Mouse (Mus musculus) hematopoietic multipotent progenitor cell, adult 10-12 weeks (in vitro differentiated cells): Measurements from ENCODE around the gene Serpinb13. TPM values are rescaled to one million over a fixed set of nuclear protein-coding genes. Genes with fewer than 3 reads are reported as not detected.

Experiments
- polyA plus RNA-seq: library from polyadenylated mRNA; stranded (reverse); fragments of >175 nt; gene quantifications from 2 replicates; pipeline ENCODE4 v1.2.3, GENCODE M21; 2012; ENCODE audit warnings: low replicate concordance

Gene Serpinb13
- polyA plus RNA-seq, result not detected in 2 replicates

DNA sequence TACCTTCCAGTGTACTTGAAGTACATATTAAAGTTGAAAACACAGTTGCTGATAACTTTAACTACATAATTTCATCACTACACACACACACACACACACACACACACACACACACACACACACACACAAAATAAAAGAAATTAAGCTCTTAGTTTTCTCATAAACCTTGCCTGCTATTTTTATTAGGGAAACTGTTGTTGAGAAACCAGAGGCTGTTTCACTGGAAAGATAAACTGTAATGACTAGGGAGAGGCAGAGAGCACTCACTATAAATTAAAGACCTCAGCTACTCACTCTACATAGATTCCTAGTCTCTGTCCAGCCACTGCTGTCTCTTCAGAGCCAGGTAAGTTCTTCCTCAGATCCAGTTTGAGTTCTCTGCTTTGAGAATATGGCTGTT is at the start of gene Serpinb13:
Gene Serpinb13, plus strand, starts transcription at position 301 of the 400 bp plus-strand sequence.

DNA sequence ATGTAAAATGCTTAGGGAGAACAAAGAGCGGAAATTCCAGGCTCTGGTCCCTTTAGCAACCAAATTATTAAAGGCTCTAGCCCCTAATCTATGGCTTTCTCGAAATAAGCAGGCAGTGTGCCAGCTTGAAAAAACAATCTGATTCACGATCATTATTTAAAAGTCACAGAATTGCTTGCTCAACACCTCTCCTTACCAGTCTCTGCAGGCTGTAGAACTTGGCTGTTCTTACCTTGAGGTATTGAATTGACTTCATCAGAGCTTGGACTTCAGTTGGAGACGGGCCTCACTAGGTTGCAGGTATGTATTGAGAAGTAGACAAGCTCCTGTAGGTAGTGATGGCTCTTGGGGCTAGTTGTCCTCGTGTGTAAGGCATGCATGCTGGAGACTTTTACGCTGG is 46.5 kb upstream of the Serpinb13 start, which contains the start of gene Serpinb12:
Gene Serpinb12, plus strand, starts transcription at position 185 of the 400 bp plus-strand sequence.

Other genes with a start within 250 kb of the Serpinb13 start
- gene Kdsr, start 221.3 kb upstream of the Serpinb13 start, polyA plus RNA-seq, result 0.26 and 4.9 TPM in 2 replicates
- 25.6 and 54.7 TPM in 2 replicates for gene Vps4b, start 184.3 kb upstream of the Serpinb13 start, polyA plus RNA-seq
- not detected in 2 replicates for gene Serpinb5, start 119.8 kb upstream of the Serpinb13 start, polyA plus RNA-seq
- not detected in 2 replicates for gene Serpinb12, start 46.5 kb upstream of the Serpinb13 start, polyA plus RNA-seq
- gene Serpinb3a, start 71.3 kb downstream of the Serpinb13 start, polyA plus RNA-seq, result not detected in 2 replicates
- not detected in 2 replicates for gene Serpinb3d, start 102.5 kb downstream of the Serpinb13 start, polyA plus RNA-seq